Mouse (Mus musculus) natural killer cell, adult 2 months (primary cell): ENCODE data around the gene Vmn1r41.

Experiments used
- DNase-seq, 2 experiments: peaks; one replicate each; pipeline ENCODE4 v3.0.0; 2022; ENCODE audit warnings: low spot score in 2 of 2

Vmn1r41 gene

GRCm38 (mm10) chr6:89740466-89740865 is at the start of gene Vmn1r41:
Gene Vmn1r41, plus strand, starts transcription at chr6:89740766.
- DNase-seq, result no peak

- no peak for DNase-seq
Observed at GRCm38 (mm10) chr6:89706624-89707023, 33.9 kb upstream of the Vmn1r41 start.

- DNase-seq, result no peak
Observed at GRCm38 (mm10) chr6:89707240-89707639, 33.3 kb upstream of the Vmn1r41 start, which contains the start of gene Vmn1r40. Gene Vmn1r40, plus strand, starts transcription at chr6:89707540.

- DNase-seq, result no peak
Observed at GRCm38 (mm10) chr6:89718051-89718450, 22.5 kb upstream of the Vmn1r41 start.

- no peak for DNase-seq
Observed at GRCm38 (mm10) chr6:89742811-89743210, 2.2 kb downstream of the Vmn1r41 start.

GRCm38 (mm10) chr6:89790231-89790630 is 49.7 kb downstream of the Vmn1r41 start:
- no peak for DNase-seq
